Mouse (Mus musculus) CD8-positive naive resting alpha-beta T cell, adult 57 days (primary cell): Measurements from ENCODE around the gene Vmn2r103. TPM values are rescaled to one million over a fixed set of nuclear protein-coding genes. Genes with fewer than 3 reads are reported as not detected.

ENCODE experiments used
- total RNA-seq: library from RNA; stranded (reverse); gene quantifications from one replicate; pipeline ENCODE4 v1.2.4, GENCODE M21; 2023

The Vmn2r103 gene
- total RNA-seq, result not detected

GRCm38 (mm10) chr17:19773063-19773462 is at the start of gene Vmn2r103:
TSS of gene Vmn2r103 (plus strand) at chr17:19773363.

Other genes with a start within 250 kb of the Vmn2r103 start
- not detected for gene Vmn2r101, start 196.1 kb upstream of the Vmn2r103 start, total RNA-seq
- gene Vmn2r102, start 113.0 kb upstream of the Vmn2r103 start, total RNA-seq, result not detected